Mouse (Mus musculus): ENCODE results near the gene Gm45785. TPM values are rescaled to one million over a fixed set of nuclear protein-coding genes. Genes with fewer than 3 reads are reported as not detected.
A peak's percentile ranks its signal among the peaks of the same experiment; 100 is the strongest.

Gm45785 gene
- polyA plus RNA-seq, 1 experiment: not detected

DNA sequence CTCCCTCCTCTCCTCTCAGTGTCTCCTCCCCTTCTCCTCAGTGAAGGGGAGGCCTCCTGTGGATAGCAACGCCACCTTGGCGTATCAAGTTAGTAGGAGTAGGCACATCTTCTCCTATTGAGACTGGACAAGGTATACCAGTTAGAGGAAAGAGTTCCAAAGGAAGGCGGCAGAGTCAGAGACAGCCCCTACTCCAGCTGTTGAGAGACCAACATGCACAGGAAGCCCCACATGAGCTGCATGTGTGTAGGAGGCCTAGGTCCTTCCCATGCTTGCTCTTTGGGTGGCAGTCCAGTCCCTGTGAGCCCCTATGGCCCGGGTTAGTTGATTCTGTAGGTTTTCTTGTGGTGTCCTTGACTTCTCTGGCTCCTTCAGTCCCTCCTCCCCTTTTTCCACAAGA, 22.8 kb downstream of the Gm45785 start:
- Histone ChIP-seq H3K4me3 (ENCODE audit: extremely low read depth, insufficient read depth, insufficient read length) (no peak overlapping the region), H3K27me3 (ENCODE audit: control insufficient read depth, insufficient read depth, low read length) (no peaks in the 10 kb centered on the region), H3K36me3 (ENCODE audit: control insufficient read depth, insufficient read depth, low read length) (no peaks in the 10 kb centered on the region), H3K27ac (ENCODE audit: insufficient read depth, low read length) (no peak overlapping the region), H3K4me1 (ENCODE audit: control insufficient read depth, insufficient read depth, insufficient read length) (no peaks in the 10 kb centered on the region)
- DNase-seq (ENCODE audit: low read depth in 1 of 2, low spot score in 2 of 2): no peak
- WGBS: 85% methylated on average over 4 of the region's 4 CpGs
- TF ChIP-seq CTCF (IDR thresholded peaks at IDR 0.05; ENCODE audit: extremely low read depth, insufficient read depth, insufficient read length, insufficient replicate concordance): no peak
- TF ChIP-seq POLR2A (IDR thresholded peaks at IDR 0.05; ENCODE audit: low read depth, low read length): no peak

DNA sequence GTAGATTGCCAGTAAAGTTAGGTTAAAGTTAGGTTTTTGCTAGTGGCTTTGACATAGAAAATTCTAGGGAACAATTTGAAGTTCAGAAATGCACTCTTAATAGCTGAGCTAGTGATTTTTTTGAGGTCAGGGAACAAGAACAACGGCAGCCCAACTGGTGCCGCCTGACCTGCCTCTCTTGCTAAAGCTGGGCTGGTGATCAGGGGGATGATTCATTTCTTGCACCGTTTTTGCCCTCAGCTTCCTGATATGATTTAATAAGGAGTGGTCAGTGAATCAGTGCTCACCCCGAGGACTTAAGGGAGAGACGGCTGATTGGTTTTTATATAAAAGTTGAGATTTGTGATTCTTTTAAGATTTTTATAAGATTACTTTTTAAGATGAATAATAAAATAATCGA, 24.7 kb downstream of the Gm45785 start:
- TF ChIP-seq POLR2A (IDR thresholded peaks at IDR 0.05; ENCODE audit: low read depth, low read length) (no peak), CTCF (IDR thresholded peaks at IDR 0.05; ENCODE audit: extremely low read depth, insufficient read depth, insufficient read length, insufficient replicate concordance) (no peak)
- 55% methylated on average over 6 of the region's 6 CpGs for WGBS
- no peak for DNase-seq (ENCODE audit: low read depth in 1 of 2, low spot score in 2 of 2)

DNA sequence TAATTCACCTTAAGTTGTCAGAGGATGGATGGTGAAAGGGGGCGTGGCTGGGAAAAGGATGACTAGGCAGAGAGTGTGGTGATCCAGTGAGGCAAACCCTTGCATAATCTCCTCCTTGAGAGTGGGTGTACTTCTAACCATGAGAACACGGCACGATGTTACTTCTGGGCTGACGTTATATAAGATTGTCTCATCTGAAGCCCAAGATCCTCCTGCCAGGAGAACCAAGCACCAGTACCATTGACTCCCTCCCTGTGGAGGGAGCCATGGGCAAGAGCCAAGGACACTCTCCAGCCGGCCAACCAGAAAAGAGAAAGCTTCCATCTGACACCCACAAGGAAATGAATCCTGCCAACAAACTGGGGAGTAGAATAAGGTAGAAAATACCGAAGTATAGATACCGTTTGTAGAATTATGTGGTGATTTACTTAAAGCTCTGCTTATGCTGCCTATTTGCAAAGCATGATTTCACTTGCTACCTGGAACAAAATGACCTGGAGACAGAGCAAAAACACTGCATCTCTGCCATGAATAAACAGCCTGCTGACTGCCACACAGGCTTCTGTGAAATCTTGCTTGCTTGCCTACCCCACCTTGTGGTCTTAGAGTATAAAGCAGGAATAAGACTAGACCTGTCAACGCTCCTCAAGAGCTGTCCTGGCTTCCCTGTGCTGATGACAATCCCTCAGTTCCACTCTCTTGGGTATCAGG, 27.8 kb downstream of the Gm45785 start:
- Histone ChIP-seq H3K4me1 (ENCODE audit: control insufficient read depth, insufficient read depth, insufficient read length) (no peaks in the 10 kb centered on the region), H3K4me3 (ENCODE audit: extremely low read depth, insufficient read depth, insufficient read length) (no peak overlapping the region), H3K27ac (ENCODE audit: insufficient read depth, low read length) (no peak overlapping the region), H3K27me3 (ENCODE audit: control insufficient read depth, insufficient read depth, low read length) (no peaks in the 10 kb centered on the region), H3K36me3 (ENCODE audit: control insufficient read depth, insufficient read depth, low read length) (no peaks in the 10 kb centered on the region)
- DNase-seq (ENCODE audit: low read depth in 1 of 2, low spot score in 2 of 2): no peak
- WGBS: 31% methylated on average over 8 of the region's 8 CpGs
- TF ChIP-seq POLR2A (IDR thresholded peaks at IDR 0.05; ENCODE audit: low read depth, low read length) (no peak), CTCF (IDR thresholded peaks at IDR 0.05; ENCODE audit: extremely low read depth, insufficient read depth, insufficient read length, insufficient replicate concordance) (no peak)

More for the DNA sequence above, 24.7 kb downstream of the Gm45785 start:
- Histone ChIP-seq H3K27me3 (ENCODE audit: control insufficient read depth, insufficient read depth, low read length) (no peaks in the 10 kb centered on the region), H3K27ac (ENCODE audit: insufficient read depth, low read length) (no peak overlapping the region), H3K36me3 (ENCODE audit: control insufficient read depth, insufficient read depth, low read length) (no peaks in the 10 kb centered on the region), H3K4me3 (ENCODE audit: extremely low read depth, insufficient read depth, insufficient read length) (no peak overlapping the region), H3K4me1 (ENCODE audit: control insufficient read depth, insufficient read depth, insufficient read length) (no peaks in the 10 kb centered on the region)

DNA sequence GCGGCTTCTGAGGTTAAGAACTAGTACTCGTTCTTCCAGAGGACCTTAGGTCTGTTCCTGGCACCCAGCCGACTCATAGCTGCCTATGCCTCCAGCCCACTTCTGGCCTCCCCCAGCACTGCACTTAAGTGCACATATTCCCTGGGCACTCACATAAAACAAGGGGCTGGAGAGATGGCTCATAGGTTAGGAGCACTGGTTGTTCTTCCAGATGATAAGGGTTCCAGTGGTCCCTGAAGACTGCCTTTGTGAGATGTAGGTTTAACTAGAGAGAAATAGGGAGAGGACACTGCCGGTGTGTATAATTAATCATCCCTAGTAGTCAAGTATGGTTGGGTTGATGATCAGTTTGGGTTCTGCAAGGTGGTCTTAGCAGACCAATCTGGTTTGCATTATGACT, 33.4 kb downstream of the Gm45785 start:
- Histone ChIP-seq H3K4me1 (ENCODE audit: control insufficient read depth, insufficient read depth, insufficient read length) (no peaks in the 10 kb centered on the region; the same call in 1 of the 2 replicates), H3K27ac (ENCODE audit: insufficient read depth, low read length) (no peak overlapping the region), H3K27me3 (ENCODE audit: control insufficient read depth, insufficient read depth, low read length) (peaks cover 2% of the 10 kb centered on the region; the same call in 1 of the 2 replicates), H3K36me3 (ENCODE audit: control insufficient read depth, insufficient read depth, low read length) (no peaks in the 10 kb centered on the region), H3K4me3 (ENCODE audit: extremely low read depth, insufficient read depth, insufficient read length) (no peak overlapping the region)
- no peak for DNase-seq (ENCODE audit: low read depth in 1 of 2, low spot score in 2 of 2)
- TF ChIP-seq CTCF (IDR thresholded peaks at IDR 0.05; ENCODE audit: extremely low read depth, insufficient read depth, insufficient read length, insufficient replicate concordance) (no peak), POLR2A (IDR thresholded peaks at IDR 0.05; ENCODE audit: low read depth, low read length) (no peak)
- 94% methylated on average over 4 of the region's 4 CpGs for WGBS

DNA sequence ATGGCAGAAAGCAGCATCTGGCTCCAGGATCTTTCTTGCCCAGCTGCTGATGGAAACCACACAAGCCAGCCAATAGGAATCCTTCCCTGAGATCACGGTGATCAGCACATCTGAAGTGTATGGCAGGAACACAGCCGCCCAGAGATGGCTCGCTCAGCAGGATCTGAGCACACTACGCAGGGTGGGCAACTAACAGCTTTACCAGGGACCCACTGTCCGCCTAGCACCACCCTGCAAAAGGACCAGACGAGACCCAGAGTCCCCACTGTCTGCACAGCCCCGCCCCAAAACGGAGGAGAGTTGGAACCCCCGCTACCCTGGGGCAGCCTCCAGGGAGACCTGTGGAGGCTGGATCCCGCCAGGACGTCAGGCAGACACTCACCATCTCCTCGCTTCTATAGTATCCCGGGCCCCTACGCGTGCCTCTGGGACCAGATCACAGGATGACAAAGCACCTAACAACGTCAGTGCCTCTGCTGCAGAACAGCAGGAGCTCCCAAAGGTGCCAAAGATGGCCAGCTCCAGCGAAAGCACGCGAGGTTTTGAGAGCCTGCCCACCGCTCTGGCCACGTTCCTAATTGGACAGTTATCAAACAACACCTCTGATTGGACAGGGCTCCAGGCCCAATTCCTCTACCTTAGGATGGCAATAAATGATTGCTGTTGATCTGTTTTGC, 34.3 kb downstream of the Gm45785 start, which contains the start of gene Zfp941:
Gene Zfp941, minus strand, starts transcription at position 526 of the 677 bp plus-strand sequence.
- no peaks in the 10 kb centered on the region for H3K36me3 ChIP-seq (ENCODE audit: control insufficient read depth, insufficient read depth, low read length)
- WGBS: 7% methylated on average over 21 of the region's 21 CpGs

DNA sequence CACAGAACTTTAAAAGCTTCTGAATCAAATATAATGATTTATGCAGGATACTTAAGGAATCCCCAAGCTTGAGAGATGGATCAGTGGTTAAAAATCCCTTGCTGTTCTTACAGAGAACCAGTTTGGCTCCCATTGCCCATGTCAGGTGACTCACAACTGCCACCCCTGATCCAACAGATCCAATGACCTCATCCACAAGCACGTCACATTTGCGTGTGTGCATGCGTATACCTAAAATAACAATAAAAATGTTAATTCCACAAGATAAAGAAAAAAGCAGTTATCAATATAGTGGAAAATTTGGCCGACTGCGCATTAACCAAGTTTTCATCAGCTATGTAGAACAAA, 34.9 kb downstream of the Gm45785 start:
- Histone ChIP-seq H3K36me3 (ENCODE audit: control insufficient read depth, insufficient read depth, low read length) (no peaks in the 10 kb centered on the region), H3K4me3 (ENCODE audit: extremely low read depth, insufficient read depth, insufficient read length) (no peak overlapping the region), H3K27ac (ENCODE audit: insufficient read depth, low read length) (no peak overlapping the region), H3K27me3 (ENCODE audit: control insufficient read depth, insufficient read depth, low read length) (peaks cover 2% of the 10 kb centered on the region; the same call in 1 of the 2 replicates), H3K4me1 (ENCODE audit: control insufficient read depth, insufficient read depth, insufficient read length) (no peaks in the 10 kb centered on the region; the same call in 1 of the 2 replicates)
- 82% methylated on average over 5 of the region's 5 CpGs for WGBS
- TF ChIP-seq POLR2A (IDR thresholded peaks at IDR 0.05; ENCODE audit: low read depth, low read length) (no peak), CTCF (IDR thresholded peaks at IDR 0.05; ENCODE audit: extremely low read depth, insufficient read depth, insufficient read length, insufficient replicate concordance) (no peak)
- DNase-seq (ENCODE audit: low read depth in 1 of 2, low spot score in 2 of 2): no peak

More for the DNA sequence above, 34.3 kb downstream of the Gm45785 start, which contains the start of gene Zfp941:
- TF ChIP-seq CTCF (IDR thresholded peaks at IDR 0.05; ENCODE audit: extremely low read depth, insufficient read depth, insufficient read length, insufficient replicate concordance): no peak
- no peak for TF ChIP-seq POLR2A (IDR thresholded peaks at IDR 0.05; ENCODE audit: low read depth, low read length)
- peak within 1 kb of the TSS; percentile 38; the same call in 1 of the 2 replicates for H3K4me3 ChIP-seq (ENCODE audit: extremely low read depth, insufficient read depth, insufficient read length)
- H3K27me3 ChIP-seq (ENCODE audit: control insufficient read depth, insufficient read depth, low read length): peaks cover 2% of the 10 kb centered on the region; the same call in 1 of the 2 replicates
- H3K27ac ChIP-seq (ENCODE audit: insufficient read depth, low read length): no peak within 1 kb of the TSS
- no peaks in the 10 kb centered on the region; the same call in 1 of the 2 replicates for H3K4me1 ChIP-seq (ENCODE audit: control insufficient read depth, insufficient read depth, insufficient read length)
- no peak for DNase-seq (ENCODE audit: low read depth in 1 of 2, low spot score in 2 of 2)

Measured in spleen, adult 2 months (tissue).